Mouse (Mus musculus) lung, postnatal 36 days (tissue): ENCODE results near the gene Sema5a.

Experiments
- DNase-seq: peaks from one replicate; pipeline ENCODE4 v3.0.0; 2022; ENCODE audit warnings: mixed read lengths

Gene Sema5a

DNA sequence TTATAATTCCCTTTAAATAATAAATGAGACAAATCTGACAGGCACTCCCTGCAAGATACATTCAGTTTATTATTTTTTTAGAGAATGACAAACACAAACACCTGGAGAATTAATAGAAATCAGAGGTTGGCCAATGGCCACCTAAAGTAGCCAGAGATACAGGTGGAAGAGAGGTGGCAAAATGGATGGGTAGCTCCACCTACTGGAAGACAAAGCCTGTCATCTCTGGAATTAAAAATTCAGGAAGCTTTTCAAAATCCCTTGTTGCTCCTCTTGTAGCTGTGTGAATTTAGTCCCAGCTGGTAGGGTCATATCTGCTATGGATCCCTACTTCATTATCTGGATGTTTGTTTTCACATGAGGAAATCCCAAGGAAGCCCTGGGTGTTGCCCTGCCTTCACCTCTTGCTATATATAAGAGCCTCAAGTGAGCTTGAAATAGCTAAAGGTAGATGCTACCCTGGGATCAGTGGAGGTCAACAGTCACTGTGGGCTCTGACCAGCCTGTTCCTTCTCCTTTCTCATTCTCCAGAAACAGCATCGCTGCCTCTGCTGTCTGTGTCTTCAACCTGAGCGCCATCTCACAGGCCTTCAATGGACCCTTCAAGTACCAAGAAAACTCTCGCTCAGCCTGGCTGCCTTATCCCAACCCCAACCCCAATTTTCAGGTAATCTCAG lies 323.7 kb downstream of the Sema5a start:
- peak; percentile 27 for DNase-seq

- no peak for DNase-seq
These were observed 324.3 kb downstream of the Sema5a start for GRCm38 (mm10) chr15:32568858-32569387.

DNA sequence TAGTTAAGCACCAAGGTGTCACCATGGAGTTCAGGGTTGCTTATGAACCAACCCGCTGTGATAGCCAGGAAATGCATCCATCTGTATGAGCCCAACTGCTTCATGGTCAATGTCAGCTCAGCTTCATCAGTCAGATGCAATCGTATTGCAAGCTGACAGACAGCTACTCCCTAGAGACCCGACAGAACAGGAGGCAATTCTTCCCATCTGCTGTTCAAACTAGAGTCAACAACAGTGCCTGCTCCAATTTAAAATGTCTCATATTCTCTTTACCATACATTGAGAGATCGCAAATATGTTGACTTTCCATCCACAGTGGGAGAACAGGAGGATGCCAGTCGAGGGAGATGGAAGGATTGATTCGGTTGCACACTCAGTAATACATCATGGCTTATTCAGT lies 329.7 kb downstream of the Sema5a start:
- no peak for DNase-seq

DNA sequence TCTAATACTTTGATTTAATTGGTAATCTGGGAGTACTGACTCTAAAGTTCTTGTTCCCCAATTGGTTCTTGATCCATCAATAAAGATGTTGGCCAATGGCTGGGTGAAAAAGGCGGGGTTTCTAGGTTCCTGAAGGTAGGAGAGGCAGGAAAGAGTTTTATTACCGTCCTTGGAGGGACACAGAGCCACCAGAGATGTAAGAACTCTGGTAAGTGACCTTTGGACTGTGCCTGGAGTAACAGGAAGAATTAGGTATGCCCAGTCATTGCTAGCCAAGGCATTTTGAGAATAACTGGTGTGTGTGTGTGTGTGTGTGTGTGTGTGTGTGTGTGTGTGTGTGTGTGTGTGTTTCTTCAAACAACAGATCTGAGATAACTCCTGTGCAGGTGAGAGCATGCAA lies 330.6 kb downstream of the Sema5a start:
- no peak for DNase-seq

DNA sequence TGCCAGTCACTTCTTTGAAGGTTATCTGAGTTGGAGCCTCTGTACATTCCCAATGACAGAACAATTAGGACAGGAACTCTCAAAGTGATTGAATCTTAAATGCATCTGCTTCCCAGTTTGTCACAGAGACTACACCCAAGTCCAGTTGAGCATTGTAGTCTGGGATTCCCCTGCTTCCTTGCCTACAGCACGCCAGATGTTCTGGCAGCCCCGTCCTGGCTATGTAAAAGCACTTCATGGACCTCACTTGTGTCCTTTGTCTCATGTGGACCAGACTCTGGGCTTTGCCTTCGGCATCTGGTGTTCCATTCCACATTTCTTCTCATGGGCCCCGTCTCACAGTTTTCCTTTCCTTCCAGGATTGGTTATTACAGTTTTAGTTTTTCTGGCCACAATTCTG lies 334.7 kb downstream of the Sema5a start:
- no peak for DNase-seq

- DNase-seq, result no peak
These were observed 346.0 kb downstream of the Sema5a start for GRCm38 (mm10) chr15:32590641-32591040.

DNA sequence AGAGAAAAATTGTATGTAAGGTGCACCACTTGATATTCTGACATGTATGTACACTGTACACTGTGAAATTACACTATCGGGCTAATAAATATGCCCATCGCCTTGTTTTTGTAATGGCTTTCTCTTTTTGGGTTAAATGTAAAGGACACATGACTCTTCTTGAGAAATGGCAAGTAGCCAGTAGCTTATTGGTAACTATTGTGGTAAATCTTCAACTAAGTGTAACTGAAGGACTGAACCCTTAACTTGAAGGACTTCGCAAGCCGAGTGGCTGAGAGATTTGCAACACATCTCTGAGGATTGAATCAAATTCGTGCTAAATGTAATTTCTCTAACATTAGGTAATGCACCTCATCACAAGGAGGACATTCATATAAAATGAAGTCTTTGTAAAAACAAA lies 349.1 kb downstream of the Sema5a start:
- DNase-seq, result peak; percentile 1

- no peak for DNase-seq
These were observed 352.0 kb downstream of the Sema5a start for GRCm38 (mm10) chr15:32596574-32596973.

DNA sequence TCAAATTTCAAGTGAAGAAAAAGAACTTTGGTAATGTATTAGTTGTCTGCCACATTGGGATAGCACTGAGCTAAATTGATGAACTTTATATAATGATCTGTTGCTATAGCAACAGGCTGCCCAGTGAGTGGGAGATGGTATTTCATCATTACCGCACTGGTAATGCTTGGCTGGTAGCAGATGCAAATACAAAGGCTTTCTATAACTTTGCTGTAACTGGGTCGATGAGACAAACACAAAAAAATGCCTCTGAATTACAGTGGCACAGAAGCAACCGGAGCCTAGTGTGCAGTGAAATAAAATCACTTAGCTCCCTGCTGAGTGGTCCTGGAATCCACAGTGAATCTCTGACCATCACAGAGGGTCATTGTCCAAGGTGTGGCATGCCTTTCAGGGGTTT lies 352.6 kb downstream of the Sema5a start:
- DNase-seq, result no peak

GRCm38 (mm10) chr15:32607236-32607635 lies 362.6 kb downstream of the Sema5a start:
- DNase-seq, result no peak

GRCm38 (mm10) chr15:32610776-32611175 lies 366.2 kb downstream of the Sema5a start:
- peak; percentile 22 for DNase-seq

- no peak for DNase-seq
These were observed 366.6 kb downstream of the Sema5a start for GRCm38 (mm10) chr15:32611201-32611600.

- no peak for DNase-seq
These were observed 369.1 kb downstream of the Sema5a start for GRCm38 (mm10) chr15:32613718-32614117.

GRCm38 (mm10) chr15:32615773-32616172 lies 371.2 kb downstream of the Sema5a start:
- DNase-seq, result no peak

- DNase-seq, result no peak
These were observed 374.6 kb downstream of the Sema5a start for GRCm38 (mm10) chr15:32619199-32619598.

GRCm38 (mm10) chr15:32623037-32623739 lies 378.6 kb downstream of the Sema5a start:
- DNase-seq, result peak; percentile 3

DNA sequence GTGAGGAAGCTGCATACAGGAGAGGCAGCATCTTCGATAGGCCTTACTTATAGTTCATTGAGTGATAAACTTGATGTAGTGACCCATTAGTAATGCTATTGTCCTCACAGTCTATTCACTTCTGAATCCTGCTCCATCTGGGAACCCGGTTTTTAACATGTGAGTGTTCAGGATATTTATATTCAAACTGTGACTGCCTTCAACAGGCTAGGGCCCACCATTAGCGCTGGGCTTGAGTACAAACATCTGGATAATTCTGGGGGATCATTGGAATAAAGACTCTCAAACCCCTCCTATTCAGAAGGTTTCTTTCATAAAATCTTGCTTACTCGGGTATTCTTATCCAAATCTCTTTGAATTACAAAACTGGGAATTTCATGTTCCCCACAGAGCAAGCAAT lies 379.5 kb downstream of the Sema5a start:
- DNase-seq, result no peak

- DNase-seq, result no peak
These were observed 381.4 kb downstream of the Sema5a start for GRCm38 (mm10) chr15:32626031-32626430.

GRCm38 (mm10) chr15:32633713-32634112 lies 389.1 kb downstream of the Sema5a start:
- no peak for DNase-seq

- no peak for DNase-seq
These were observed 393.3 kb downstream of the Sema5a start for GRCm38 (mm10) chr15:32637879-32638278.

DNA sequence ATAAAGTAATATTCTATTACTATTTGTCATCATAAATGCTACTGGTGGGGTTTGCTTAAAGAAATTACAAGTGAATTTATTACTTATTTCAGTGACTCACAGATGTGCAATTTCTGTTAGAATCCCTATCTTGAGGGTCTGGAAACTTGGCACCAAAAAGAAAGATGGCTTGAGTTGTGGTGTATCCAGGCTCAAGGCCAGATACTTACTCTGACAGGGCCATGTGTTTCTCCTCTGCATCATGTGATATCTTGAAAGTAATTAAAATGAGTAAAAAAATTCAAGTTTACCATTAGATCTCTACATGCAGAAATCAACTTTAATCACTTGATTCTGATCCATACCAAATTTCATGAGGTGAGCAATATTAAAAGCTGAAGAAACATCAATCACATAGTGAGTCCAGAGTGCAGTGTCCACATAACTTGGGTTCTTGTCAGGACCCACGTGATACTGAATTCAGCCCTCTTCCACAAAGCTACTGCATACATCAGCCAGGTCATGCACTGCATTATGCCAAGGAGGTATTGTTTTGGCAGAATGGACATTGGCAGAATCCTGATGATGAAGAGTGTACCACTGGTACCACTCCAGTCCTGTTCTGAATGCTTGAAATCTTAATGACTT lies 402.6 kb downstream of the Sema5a start:
- DNase-seq, result no peak

DNA sequence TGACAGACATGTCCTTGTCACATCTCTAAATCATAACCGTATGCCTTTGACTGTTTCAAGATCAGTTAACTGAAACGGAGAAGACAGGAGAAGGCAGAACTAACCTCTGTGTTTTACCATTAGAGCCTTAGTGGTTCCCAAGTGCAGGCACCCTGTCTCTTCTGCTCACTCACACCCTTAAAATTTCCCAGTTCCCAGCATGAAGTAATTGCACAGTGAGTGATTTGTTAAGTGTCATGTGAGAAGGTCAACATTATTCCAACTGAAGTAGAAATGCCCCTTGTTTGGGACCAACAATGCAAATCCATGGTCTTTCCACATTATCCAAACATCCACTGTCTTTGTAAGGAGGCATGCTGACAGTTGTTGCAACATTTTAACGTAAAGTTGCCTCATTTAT lies 409.4 kb downstream of the Sema5a start:
- no peak for DNase-seq

GRCm38 (mm10) chr15:32656017-32656416 lies 411.4 kb downstream of the Sema5a start:
- no peak for DNase-seq

DNA sequence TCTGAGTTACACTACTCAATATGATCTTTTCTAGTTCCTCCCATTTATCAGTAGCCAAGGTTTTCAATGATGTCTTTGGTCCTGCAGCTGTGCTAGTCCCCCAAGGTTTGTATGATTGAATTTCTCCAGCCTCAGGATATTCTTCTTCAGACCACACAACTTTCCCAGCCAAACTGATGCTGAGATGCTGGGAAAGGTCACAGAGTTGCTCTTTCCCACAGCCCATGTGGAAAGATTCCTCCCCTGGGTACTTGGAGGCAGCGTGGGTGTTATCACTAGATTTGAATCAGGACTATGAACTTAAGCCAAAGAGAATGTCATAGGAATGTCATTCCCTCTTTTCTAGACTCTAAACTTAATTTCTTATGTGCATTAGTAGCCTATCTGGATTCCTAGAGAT lies 431.8 kb downstream of the Sema5a start:
- DNase-seq, result no peak
